Mouse (Mus musculus) cerebellum, adult 2 months (tissue): ENCODE measurements around the gene Uqcc1.

Source experiments
- CTCF ChIP-seq: fragments of 200-500 bp; IDR thresholded peaks from 2 replicates; pipeline ENCODE4 v1.5.1; 2011; ENCODE audit warnings: low read depth, mild to moderate bottlenecking, control low read depth, low read length, moderate library complexity, borderline replicate concordance; ENCODE audit not compliant: insufficient read depth
- POLR2A ChIP-seq: fragments of 200-500 bp; IDR thresholded peaks from 2 replicates; pipeline ENCODE4 v1.6.1; 2011; ENCODE audit warnings: low read length, control low read depth, borderline replicate concordance; ENCODE audit not compliant: insufficient read depth

DNA sequence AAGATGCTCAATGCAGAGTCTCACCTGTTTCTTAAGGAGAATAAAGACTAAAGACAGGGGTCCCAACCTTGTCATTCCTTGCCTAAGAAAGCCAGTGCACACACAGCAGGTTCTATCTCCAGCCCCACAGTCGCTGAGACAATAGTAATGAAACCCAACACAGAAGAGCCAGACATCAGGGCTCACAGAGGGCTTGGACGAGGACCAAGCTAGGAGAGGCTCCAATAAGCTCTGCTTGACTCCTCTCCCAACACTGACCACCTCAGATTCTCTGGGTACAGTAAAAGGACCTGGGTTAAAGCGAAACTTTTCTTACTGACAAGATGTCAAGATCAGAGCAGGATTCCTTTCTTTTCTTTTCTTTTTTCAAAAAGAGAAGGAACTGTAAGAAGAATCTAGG is 131.5 kb downstream of the Uqcc1 start:
- TF ChIP-seq POLR2A = no peak
- no peak for TF ChIP-seq CTCF
